Mouse (Mus musculus): ENCODE data around the gene Hist1h1d. TPM values are rescaled to one million over a fixed set of nuclear protein-coding genes. Genes with fewer than 3 reads are reported as not detected.
"Not testable (repeated sequence)": the region's sequence is repeated elsewhere in the genome, so short reads cannot be mapped to it uniquely, and the experiment has no call there.

Hist1h1d gene
- polyA plus RNA-seq, 1 experiment from 2014 or later: 0.80 TPM

- peak overlapping the region; percentile 69 for H3K4me2 ChIP-seq
- no peaks in the 10 kb centered on the region for H3K36me3 ChIP-seq
- ATAC-seq (ENCODE audit: insufficient number of reproducible peaks, insufficient read depth, low FRiP score, low TSS enrichment, low read depth): no peak
- no peaks in the 10 kb centered on the region for H3K27me3 ChIP-seq
- H3K9ac ChIP-seq (replicated peaks): peak overlapping the region; percentile 82
- H3K27ac ChIP-seq: peak overlapping the region; percentile 98
- H3K9me3 ChIP-seq: no peaks in the 10 kb centered on the region
- H3K4me1 ChIP-seq (replicated peaks): peaks cover 29% of the 10 kb centered on the region
- H3K4me3 ChIP-seq (replicated peaks): peak overlapping the region; percentile 50
- WGBS: under 1% methylated on average over 20 of the region's 20 CpGs
These were observed 22.7 kb upstream of the Hist1h1d start for GRCm38 (mm10) chr13:23530181-23530900.

GRCm38 (mm10) chr13:23530901-23531875, 21.9 kb upstream of the Hist1h1d start, which contains the start of gene Hist1h4h:
TSS of gene Hist1h4h (plus strand) at chr13:23531050.
- peak; percentile 78 for ATAC-seq (ENCODE audit: insufficient number of reproducible peaks, insufficient read depth, low FRiP score, low TSS enrichment, low read depth)
- Histone ChIP-seq H3K4me1 (replicated peaks) (peaks cover 27% of the 10 kb centered on the region), H3K27me3 (no peaks in the 10 kb centered on the region), H3K27ac (peak within 1 kb of the TSS; percentile 98), H3K4me2 (peak within 1 kb of the TSS; percentile 69), H3K4me3 (replicated peaks) (peak within 1 kb of the TSS; percentile 50), H3K36me3 (no peaks in the 10 kb centered on the region), H3K9me3 (no peaks in the 10 kb centered on the region), H3K9ac (replicated peaks) (peak within 1 kb of the TSS; percentile 82)
- WGBS: under 1% methylated on average over 65 of the region's 70 CpGs

- no peak for ATAC-seq (ENCODE audit: insufficient number of reproducible peaks, insufficient read depth, low FRiP score, low TSS enrichment, low read depth)
- Histone ChIP-seq H3K27ac (peak overlapping the region; percentile 98), H3K9ac (replicated peaks) (peak overlapping the region; percentile 82), H3K4me3 (replicated peaks) (peak overlapping the region; percentile 50), H3K27me3 (no peaks in the 10 kb centered on the region), H3K9me3 (no peaks in the 10 kb centered on the region), H3K4me1 (replicated peaks) (peaks cover 36% of the 10 kb centered on the region), H3K36me3 (no peaks in the 10 kb centered on the region), H3K4me2 (peak overlapping the region; percentile 69)
- 21% methylated on average over 9 of the region's 9 CpGs for WGBS
These were observed 20.6 kb upstream of the Hist1h1d start for GRCm38 (mm10) chr13:23532262-23533075.

GRCm38 (mm10) chr13:23533560-23534367, 19.3 kb upstream of the Hist1h1d start, which contains the start of gene Hist1h2af:
TSS of gene Hist1h2af (plus strand) at chr13:23533906.
- Histone ChIP-seq H3K9ac (replicated peaks) (peak within 1 kb of the TSS; percentile 82), H3K4me1 (replicated peaks) (peaks cover 42% of the 10 kb centered on the region), H3K4me3 (replicated peaks) (peak within 1 kb of the TSS; percentile 50), H3K4me2 (peak within 1 kb of the TSS; percentile 69), H3K27ac (peak within 1 kb of the TSS; percentile 98)
- H3K27me3 ChIP-seq, H3K36me3 ChIP-seq, H3K9me3 ChIP-seq: not testable (repeated sequence)
- peak; percentile 11; the same call in 1 of the 2 replicates for ATAC-seq (ENCODE audit: insufficient number of reproducible peaks, insufficient read depth, low FRiP score, low TSS enrichment, low read depth)
- under 1% methylated on average over 28 of the region's 53 CpGs for WGBS

GRCm38 (mm10) chr13:23534368-23535131, 18.5 kb upstream of the Hist1h1d start:
- peaks cover 38% of the 10 kb centered on the region for H3K4me1 ChIP-seq (replicated peaks)
- peak overlapping the region; percentile 50 for H3K4me3 ChIP-seq (replicated peaks)
- ATAC-seq (ENCODE audit: insufficient number of reproducible peaks, insufficient read depth, low FRiP score, low TSS enrichment, low read depth): peak; percentile 0; the same call in 1 of the 2 replicates
- no peaks in the 10 kb centered on the region for H3K27me3 ChIP-seq
- H3K27ac ChIP-seq: peak overlapping the region; percentile 98
- H3K4me2 ChIP-seq: peak overlapping the region; percentile 69
- under 1% methylated on average over 15 of the region's 15 CpGs for WGBS
- H3K9me3 ChIP-seq: no peaks in the 10 kb centered on the region
- H3K9ac ChIP-seq (replicated peaks): peak overlapping the region; percentile 66
- H3K36me3 ChIP-seq: no peaks in the 10 kb centered on the region

- peak within 1 kb of the TSS; percentile 69 for H3K4me2 ChIP-seq
- peak within 1 kb of the TSS; percentile 98 for H3K27ac ChIP-seq
- WGBS: under 1% methylated on average over 34 of the region's 62 CpGs
- peak; percentile 94 for ATAC-seq (ENCODE audit: insufficient number of reproducible peaks, insufficient read depth, low FRiP score, low TSS enrichment, low read depth)
- H3K9ac ChIP-seq (replicated peaks): peak within 1 kb of the TSS; percentile 72
- H3K27me3 ChIP-seq, H3K36me3 ChIP-seq, H3K9me3 ChIP-seq: not testable (repeated sequence)
- H3K4me3 ChIP-seq (replicated peaks): peak within 1 kb of the TSS; percentile 50
- peaks cover 38% of the 10 kb centered on the region for H3K4me1 ChIP-seq (replicated peaks)
These were observed 17.7 kb upstream of the Hist1h1d start, which contains the start of gene Hist1h3g for GRCm38 (mm10) chr13:23535137-23536075. TSS of gene Hist1h3g (plus strand) at chr13:23535422.

- Histone ChIP-seq H3K9ac (replicated peaks) (peak overlapping the region; percentile 72), H3K9me3 (no peaks in the 10 kb centered on the region), H3K27me3 (no peaks in the 10 kb centered on the region), H3K27ac (peak overlapping the region; percentile 98), H3K4me2 (peak overlapping the region; percentile 69), H3K4me3 (replicated peaks) (peak overlapping the region; percentile 50), H3K36me3 (no peaks in the 10 kb centered on the region), H3K4me1 (replicated peaks) (peaks cover 38% of the 10 kb centered on the region)
- WGBS: 21% methylated on average over 7 of the region's 7 CpGs
- ATAC-seq (ENCODE audit: insufficient number of reproducible peaks, insufficient read depth, low FRiP score, low TSS enrichment, low read depth): no peak
These were observed 16.8 kb upstream of the Hist1h1d start for GRCm38 (mm10) chr13:23536076-23536822.

GRCm38 (mm10) chr13:23537006-23537710, 15.9 kb upstream of the Hist1h1d start:
- no peak for ATAC-seq (ENCODE audit: insufficient number of reproducible peaks, insufficient read depth, low FRiP score, low TSS enrichment, low read depth)
- WGBS: 86% methylated on average over 3 of the region's 3 CpGs
- no peak overlapping the region; the same call in 1 of the 2 replicates for H3K9ac ChIP-seq (replicated peaks)
- H3K27me3 ChIP-seq: no peaks in the 10 kb centered on the region
- H3K36me3 ChIP-seq: no peaks in the 10 kb centered on the region
- H3K4me2 ChIP-seq: peak overlapping the region; percentile 69
- H3K4me1 ChIP-seq (replicated peaks): peaks cover 36% of the 10 kb centered on the region
- H3K4me3 ChIP-seq (replicated peaks): peak overlapping the region; percentile 50
- H3K27ac ChIP-seq: peak overlapping the region; percentile 46
- H3K9me3 ChIP-seq: no peaks in the 10 kb centered on the region

All from limb, embryonic 12.5 days (tissue).